Mouse (Mus musculus) heart, postnatal 4 days (tissue): ENCODE results near the gene F11r. TPM values are rescaled to one million over a fixed set of nuclear protein-coding genes. Genes with fewer than 3 reads are reported as not detected.

Experiments used
- DNase-seq: peaks from one replicate; pipeline ENCODE4 v3.0.0; 2021
- total RNA-seq, 2 experiments: library from RNA; stranded (reverse); gene quantifications; 2 replicates each; pipeline ENCODE4 v1.2.3; 2021

Gene F11r
- total RNA-seq, 2 experiments from 2014 or later: 57.1 to 58.1 TPM

GRCm38 (mm10) chr1:171438014-171438670 is 807 bp downstream of the F11r start:
- no peak for DNase-seq

- no peak for DNase-seq
These were observed 1.7 kb downstream of the F11r start for GRCm38 (mm10) chr1:171439072-171439471.

GRCm38 (mm10) chr1:171440025-171440725 is 2.8 kb downstream of the F11r start:
- peak; percentile 80 for DNase-seq

- peak; percentile 29 for DNase-seq
These were observed 4.4 kb downstream of the F11r start for GRCm38 (mm10) chr1:171441466-171442412.

- DNase-seq: peak; percentile 25
These were observed 5.1 kb downstream of the F11r start for GRCm38 (mm10) chr1:171442413-171442760.

- no peak for DNase-seq
These were observed 7.7 kb downstream of the F11r start for GRCm38 (mm10) chr1:171445050-171445449.

GRCm38 (mm10) chr1:171446854-171447253 is 9.5 kb downstream of the F11r start:
- DNase-seq: no peak

- no peak for DNase-seq
These were observed 10.4 kb downstream of the F11r start for GRCm38 (mm10) chr1:171447692-171448091.

- DNase-seq: no peak
These were observed 12.7 kb downstream of the F11r start for GRCm38 (mm10) chr1:171450062-171450461.

GRCm38 (mm10) chr1:171451001-171451400 is 13.7 kb downstream of the F11r start:
- no peak for DNase-seq

GRCm38 (mm10) chr1:171452522-171452921 is 15.2 kb downstream of the F11r start:
- no peak for DNase-seq

GRCm38 (mm10) chr1:171452923-171453322 is 15.6 kb downstream of the F11r start:
- DNase-seq: no peak

GRCm38 (mm10) chr1:171454926-171455325 is 17.6 kb downstream of the F11r start:
- no peak for DNase-seq

GRCm38 (mm10) chr1:171457568-171457967 is 20.2 kb downstream of the F11r start:
- no peak for DNase-seq

GRCm38 (mm10) chr1:171459791-171460190 is 22.5 kb downstream of the F11r start:
- DNase-seq: no peak

- no peak for DNase-seq
These were observed 23.5 kb downstream of the F11r start for GRCm38 (mm10) chr1:171460551-171461503.

- no peak for DNase-seq
These were observed 25.8 kb downstream of the F11r start for GRCm38 (mm10) chr1:171463133-171463532.

- DNase-seq: no peak
These were observed 28.5 kb downstream of the F11r start for GRCm38 (mm10) chr1:171465749-171466412.

- DNase-seq: no peak
These were observed 29.2 kb downstream of the F11r start for GRCm38 (mm10) chr1:171466565-171466964.

- DNase-seq: no peak
These were observed 32.3 kb downstream of the F11r start for GRCm38 (mm10) chr1:171469678-171470077.

- DNase-seq: peak; percentile 73
These were observed 33.1 kb downstream of the F11r start for GRCm38 (mm10) chr1:171470371-171470871.
